Mouse (Mus musculus) urinary bladder, postnatal 10 days (tissue): ENCODE results near the gene Abr.

Source experiments
- DNase-seq: peaks from one replicate; pipeline ENCODE4 v3.0.0; 2022; ENCODE audit warnings: low spot score

The Abr gene

DNA sequence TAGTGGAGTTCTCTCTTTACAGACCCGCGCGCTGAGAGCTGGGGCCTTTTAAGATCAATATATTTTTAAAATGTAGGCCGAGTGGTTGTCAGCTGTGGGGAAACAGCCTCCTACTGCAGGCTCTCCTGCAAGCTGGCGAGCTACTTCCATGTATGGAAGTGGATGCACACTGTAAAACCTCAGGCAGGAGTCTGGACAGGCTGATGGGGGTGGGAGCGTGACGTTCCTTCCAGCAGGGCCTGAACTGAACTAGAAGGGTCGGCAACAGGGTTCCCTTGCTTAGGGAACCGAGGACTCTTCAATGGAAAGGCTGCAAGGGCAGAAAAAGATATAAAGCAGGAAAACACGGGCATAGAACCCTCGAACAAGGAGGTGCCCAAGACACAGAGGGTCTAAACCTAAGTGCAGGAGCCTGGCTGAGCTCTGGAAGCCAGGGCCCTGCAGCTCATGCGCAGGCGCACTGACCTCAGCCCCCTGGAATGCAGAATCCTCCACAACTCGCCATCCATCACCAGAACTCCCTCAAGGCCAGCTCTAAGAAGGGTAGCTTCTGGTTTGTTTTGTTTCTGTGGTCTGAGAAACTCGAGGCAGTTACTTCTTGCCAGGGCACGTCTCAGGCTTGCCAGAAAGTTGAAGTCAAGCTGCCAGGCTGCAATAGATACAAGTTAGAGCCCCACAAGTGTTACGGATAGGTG lies 247.5 kb downstream of the Abr start:
- peak; percentile 26 for DNase-seq

DNA sequence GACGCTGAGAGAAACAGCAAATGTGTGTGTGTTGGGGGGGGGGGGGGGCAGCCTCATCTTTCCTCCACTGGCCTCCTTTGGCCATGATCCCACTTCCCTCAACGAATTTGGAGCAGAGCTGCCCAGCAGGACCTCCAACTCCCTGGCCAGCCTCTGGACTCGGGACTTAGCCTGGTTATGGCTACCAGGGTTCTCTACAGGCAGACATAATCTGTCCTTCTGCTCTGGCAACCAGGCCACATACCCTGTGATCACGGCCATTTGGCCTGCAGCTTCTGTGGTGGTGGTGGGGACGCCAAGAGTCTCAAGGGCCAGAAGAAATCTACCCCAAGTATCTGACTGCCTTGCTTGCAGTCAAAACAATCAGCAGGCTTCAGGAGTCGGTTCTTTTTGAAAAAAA lies 249.6 kb downstream of the Abr start:
- DNase-seq, result no peak

DNA sequence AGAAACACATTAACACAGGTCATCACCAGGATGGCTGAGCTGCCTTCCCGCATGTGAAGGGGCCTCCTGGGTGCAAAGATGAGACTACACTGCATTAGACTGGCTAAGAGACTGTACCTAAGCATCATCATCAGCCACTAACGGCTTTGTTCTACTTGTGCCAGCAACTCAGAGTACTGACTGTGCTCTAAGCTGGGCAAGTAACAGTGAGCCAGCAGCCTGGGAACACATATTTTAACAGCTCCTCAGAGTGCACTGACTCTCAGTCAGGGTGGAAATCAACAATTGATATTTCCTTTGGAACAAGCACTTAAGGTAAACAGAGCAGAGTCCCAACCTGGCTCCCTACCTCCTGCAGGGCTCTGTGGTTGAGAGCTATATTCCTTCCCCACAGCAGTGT lies 250.0 kb downstream of the Abr start:
- DNase-seq, result no peak

DNA sequence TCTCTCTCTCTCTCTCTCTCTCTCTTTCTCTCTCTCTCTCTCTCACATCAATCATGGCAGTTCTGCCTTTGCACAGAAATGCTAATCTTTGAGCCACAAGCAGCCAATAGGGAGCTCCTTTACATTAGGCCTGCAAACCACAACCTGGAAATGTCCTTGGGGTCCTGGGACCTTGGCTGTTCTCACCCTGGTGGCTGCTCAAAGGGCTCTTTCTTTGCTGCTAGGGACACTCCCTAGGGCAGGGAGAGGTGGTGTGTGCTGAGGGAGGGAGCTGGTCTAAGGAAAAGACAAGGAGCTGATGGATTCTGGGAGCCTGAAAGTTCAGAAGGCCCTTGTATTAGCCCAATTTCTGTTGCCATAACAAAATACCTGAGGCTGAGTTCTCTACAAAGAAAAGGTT lies 251.6 kb downstream of the Abr start:
- DNase-seq, result no peak
